In genomic region chr2:117139977-117140376, GRCm38 (mm10) we compare ENCODE assay signal across 27 mouse cellular contexts.
"Had no signal": no experiment of that assay in that cellular context is flagged by ENCODE, and none has a peak within 500 bp of the region (broad histone marks: within the 10 kb centered on the region; RNA-seq: fewer than 3 reads in every experiment).

No protein-coding gene starts in this region.

- H3K9me3 ChIP-seq: embryonic facial prominence, embryonic 10.5 days; embryonic facial prominence, embryonic 12.5 days; embryonic facial prominence, embryonic 13.5 days; embryonic facial prominence, embryonic 15.5 days; forebrain, embryonic 10.5 days; forebrain, embryonic 12.5 days; forebrain, embryonic 13.5 days; forebrain, embryonic 15.5 days had no signal

- H3K27me3 ChIP-seq: embryonic facial prominence, embryonic 12.5 days; embryonic facial prominence, embryonic 13.5 days; embryonic facial prominence, embryonic 15.5 days; forebrain, embryonic 12.5 days; forebrain, embryonic 13.5 days; forebrain, embryonic 15.5 days had no signal

- H3K36me3 ChIP-seq: embryonic facial prominence, embryonic 10.5 days; embryonic facial prominence, embryonic 12.5 days; embryonic facial prominence, embryonic 13.5 days; embryonic facial prominence, embryonic 15.5 days; forebrain, embryonic 10.5 days; forebrain, embryonic 12.5 days; forebrain, embryonic 15.5 days had no signal

- H3K4me1 ChIP-seq: embryonic facial prominence, embryonic 12.5 days had no signal

- ATAC-seq: forebrain, embryonic 13.5 days; forebrain, embryonic 14.5 days; forebrain, embryonic 15.5 days; forebrain, embryonic 16.5 days; forebrain, postnatal 0 days had no signal

- DNase-seq: cerebellum, adult 8-10 months; cerebellum, adult 9-10 months; cerebellum, adult 9-11 months; cerebellum, postnatal 10 days; cerebellum, postnatal 14 days; cerebellum, postnatal 25 days; cerebellum, postnatal 36 days; embryo, embryonic 11 days; forebrain, postnatal 0 days; gastrocnemius, adult 2 months; gastrocnemius, postnatal 10 days; gastrocnemius, postnatal 14 days; gastrocnemius, postnatal 25 days; gastrocnemius, postnatal 36 days; heart, adult 18-20 months; heart, adult 2 months had no signal

- H3K9ac ChIP-seq: embryonic facial prominence, embryonic 12.5 days; embryonic facial prominence, embryonic 13.5 days; embryonic facial prominence, embryonic 15.5 days; forebrain, embryonic 12.5 days; forebrain, embryonic 13.5 days; forebrain, embryonic 15.5 days; forebrain, postnatal 0 days had no signal

- H3K4me2 ChIP-seq: embryonic facial prominence, embryonic 12.5 days; embryonic facial prominence, embryonic 13.5 days; embryonic facial prominence, embryonic 15.5 days; forebrain, embryonic 12.5 days; forebrain, embryonic 13.5 days; forebrain, embryonic 15.5 days had no signal

- H3K27ac ChIP-seq: embryonic facial prominence, embryonic 10.5 days; embryonic facial prominence, embryonic 12.5 days; embryonic facial prominence, embryonic 13.5 days; embryonic facial prominence, embryonic 15.5 days; forebrain, embryonic 10.5 days; forebrain, embryonic 12.5 days; forebrain, embryonic 13.5 days; forebrain, embryonic 15.5 days; gastrocnemius, adult 2 months; heart, adult 2 months had no signal

- H3K4me3 ChIP-seq: embryonic facial prominence, embryonic 10.5 days; embryonic facial prominence, embryonic 12.5 days; embryonic facial prominence, embryonic 13.5 days; embryonic facial prominence, embryonic 15.5 days; erythroblast, embryonic 14.5 days; forebrain, embryonic 10.5 days; forebrain, embryonic 12.5 days; forebrain, embryonic 13.5 days; forebrain, embryonic 15.5 days; gastrocnemius, adult 2 months; heart, adult 2 months had no signal
